Mouse (Mus musculus) liver, postnatal 0 days (tissue): ENCODE results near the gene Col6a3. TPM values are rescaled to one million over a fixed set of nuclear protein-coding genes. Genes with fewer than 3 reads are reported as not detected.

Experiments
- ATAC-seq: fragments of 200-750 bp; cut with Nextera tagmentation; 2 replicates; pipeline ENCODE4 v1.8.0; 2017; ENCODE audit warnings: mild to moderate bottlenecking, moderate library complexity
- DNase-seq: peaks from one replicate; pipeline ENCODE4 v3.0.0-alpha.2; 2016
- H3K27ac ChIP-seq: fragments of 300-500 bp; sonication (generic); 2 replicates; pipeline ENCODE4 v1.5.1; 2014; ENCODE audit warnings: antibody characterized with exemption, moderate library complexity, mild to moderate bottlenecking, low read depth
- H3K27me3 ChIP-seq: fragments of 300-500 bp; sonication (generic); 2 replicates; pipeline ENCODE4 v1.6.1; 2014; ENCODE audit warnings: low read length, control low read depth, mixed read lengths; ENCODE audit not compliant: insufficient read depth
- H3K36me3 ChIP-seq: fragments of 300-500 bp; sonication (generic); replicated peaks from 2 replicates; pipeline ENCODE4 v1.6.1; 2014; ENCODE audit warnings: mild to moderate bottlenecking, control low read depth, low read length, moderate library complexity, mixed read lengths; ENCODE audit not compliant: insufficient read depth
- H3K4me1 ChIP-seq: fragments of 300-500 bp; sonication (generic); 2 replicates; pipeline ENCODE4 v1.6.1; 2014; ENCODE audit warnings: antibody characterized with exemption, mild to moderate bottlenecking, control low read depth; ENCODE audit not compliant: insufficient read depth
- H3K4me2 ChIP-seq: fragments of 300-500 bp; sonication (generic); 2 replicates; pipeline ENCODE4 v1.6.1; 2014; ENCODE audit warnings: low read depth, mild to moderate bottlenecking, low read length, moderate library complexity, mixed read lengths
- H3K4me3 ChIP-seq: fragments of 300-500 bp; sonication (generic); 2 replicates; pipeline ENCODE4 v1.5.1; 2014; ENCODE audit warnings: low read depth, low read length
- H3K9ac ChIP-seq: fragments of 300-500 bp; sonication (generic); replicated peaks from 2 replicates; pipeline ENCODE4 v1.6.1; 2014; ENCODE audit warnings: mild to moderate bottlenecking, moderate library complexity
- H3K9me3 ChIP-seq: fragments of 300-500 bp; sonication (generic); 2 replicates; pipeline ENCODE4 v1.6.1; 2016; ENCODE audit warnings: mild to moderate bottlenecking, control low read depth, low read length, mixed read lengths
- CTCF ChIP-seq: sonication (generic); IDR thresholded peaks from 2 replicates; pipeline ENCODE4 v1.5.1; 2016; ENCODE audit warnings: antibody characterized with exemption, low read depth
- EP300 ChIP-seq: IDR thresholded peaks from 2 replicates; pipeline ENCODE4 v1.6.1; 2016; ENCODE audit warnings: antibody characterized with exemption, low read depth, mild to moderate bottlenecking
- WGBS: fragments of 180-500 bp; shearing (Covaris S2); extraction: QIAGEN DNeasy Blood & Tissue Kit; methylation state at CpG from one replicate; pipeline ENCODE4 v1.1.7; 2014; ENCODE audit not compliant: insufficient replicate concordance; 5-methylcytosine and 5-hydroxymethylcytosine counted together
- polyA plus RNA-seq: library from polyadenylated mRNA; unstranded; fragments of >200 nt; fragmentation: Nextera tagmentation; extraction: Ambion mirVana; gene quantifications from 2 replicates; pipeline ENCODE4 v1.2.1, GENCODE M21; 2015

The Col6a3 gene
- polyA plus RNA-seq, 1 experiment from 2014 or later, result 5.2 TPM

GRCm38 (mm10) chr1:90758091-90758673, 85.6 kb downstream of the Col6a3 start:
- 69% methylated on average over 4 of the region's 4 CpGs for WGBS
- TF ChIP-seq EP300 (no peak), CTCF (no peak)
- Histone ChIP-seq H3K4me2 (no peak overlapping the region), H3K27ac (no peak overlapping the region), H3K9me3 (no peaks in the 10 kb centered on the region), H3K27me3 (no peaks in the 10 kb centered on the region), H3K36me3 (no peaks in the 10 kb centered on the region), H3K9ac (no peak overlapping the region), H3K4me1 (no peaks in the 10 kb centered on the region), H3K4me3 (no peak overlapping the region)
- ATAC-seq (no peak), DNase-seq (no peak)

- ATAC-seq (no peak), DNase-seq (no peak)
- WGBS, result 61% methylated on average over 17 of the region's 17 CpGs
- Histone ChIP-seq H3K36me3 (no peaks in the 10 kb centered on the region), H3K27me3 (no peaks in the 10 kb centered on the region), H3K9ac (no peak overlapping the region), H3K9me3 (no peaks in the 10 kb centered on the region), H3K4me1 (no peaks in the 10 kb centered on the region), H3K4me2 (no peak overlapping the region), H3K4me3 (no peak overlapping the region), H3K27ac (no peak overlapping the region)
- no peak for TF ChIP-seq EP300
- no peak for TF ChIP-seq CTCF
These were observed 89.8 kb downstream of the Col6a3 start for GRCm38 (mm10) chr1:90753869-90754563.

GRCm38 (mm10) chr1:90751221-90751620, 92.5 kb downstream of the Col6a3 start:
- H3K4me2 ChIP-seq, result no peak overlapping the region
- ATAC-seq (no peak), DNase-seq (no peak)
- H3K9me3 ChIP-seq, result no peaks in the 10 kb centered on the region
- no peak overlapping the region for H3K27ac ChIP-seq
- WGBS, result 73% methylated on average over 4 of the region's 4 CpGs
- H3K27me3 ChIP-seq, result no peaks in the 10 kb centered on the region
- no peak overlapping the region for H3K9ac ChIP-seq
- H3K4me1 ChIP-seq, result no peaks in the 10 kb centered on the region
- H3K4me3 ChIP-seq, result no peak overlapping the region
- TF ChIP-seq CTCF (no peak), EP300 (no peak)
- no peaks in the 10 kb centered on the region for H3K36me3 ChIP-seq

DNA sequence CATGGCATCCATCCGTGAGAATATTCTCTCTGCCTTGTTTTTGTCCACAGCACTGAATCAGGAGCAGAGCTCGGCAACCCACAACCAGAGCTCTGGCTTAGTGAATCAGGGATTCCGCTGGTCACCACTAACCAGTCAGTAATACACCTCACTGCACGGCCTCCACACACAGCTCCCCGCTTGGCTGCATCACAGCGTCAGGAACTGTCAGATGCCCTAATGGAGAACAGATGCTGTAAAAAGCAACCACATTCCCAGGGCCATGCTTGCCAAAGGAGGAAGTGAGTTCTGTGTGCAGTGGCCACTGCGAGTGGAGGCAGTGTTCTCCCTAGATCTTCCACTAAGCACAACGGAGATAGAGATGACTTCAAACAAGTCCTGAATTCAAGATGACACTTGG, 93.6 kb downstream of the Col6a3 start:
- TF ChIP-seq EP300 (no peak), CTCF (no peak)
- 56% methylated on average over 8 of the region's 8 CpGs for WGBS
- Histone ChIP-seq H3K27ac (no peak overlapping the region), H3K27me3 (no peaks in the 10 kb centered on the region), H3K9ac (no peak overlapping the region), H3K4me1 (no peaks in the 10 kb centered on the region), H3K4me3 (no peak overlapping the region), H3K4me2 (no peak overlapping the region), H3K9me3 (no peaks in the 10 kb centered on the region), H3K36me3 (no peaks in the 10 kb centered on the region)
- DNase-seq (no peak), ATAC-seq (no peak)

GRCm38 (mm10) chr1:90748544-90748943, 95.2 kb downstream of the Col6a3 start:
- Histone ChIP-seq H3K9me3 (no peaks in the 10 kb centered on the region), H3K36me3 (no peaks in the 10 kb centered on the region), H3K4me3 (no peak overlapping the region), H3K9ac (no peak overlapping the region), H3K4me2 (no peak overlapping the region), H3K4me1 (no peaks in the 10 kb centered on the region), H3K27ac (no peak overlapping the region), H3K27me3 (no peaks in the 10 kb centered on the region)
- no peak for ATAC-seq
- 71% methylated on average over 4 of the region's 4 CpGs for WGBS
- TF ChIP-seq CTCF (no peak), EP300 (no peak)
- no peak for DNase-seq

GRCm38 (mm10) chr1:90743941-90744386, 99.8 kb downstream of the Col6a3 start:
- ATAC-seq, result no peak
- WGBS, result 19% methylated on average over 14 of the region's 14 CpGs

More at GRCm38 (mm10) chr1:90743941-90744386, 99.8 kb downstream of the Col6a3 start:
- Histone ChIP-seq H3K4me3 (no peak overlapping the region), H3K9ac (no peak overlapping the region), H3K4me1 (no peaks in the 10 kb centered on the region), H3K36me3 (no peaks in the 10 kb centered on the region), H3K4me2 (no peak overlapping the region), H3K27ac (no peak overlapping the region), H3K27me3 (no peaks in the 10 kb centered on the region), H3K9me3 (no peaks in the 10 kb centered on the region)
- TF ChIP-seq EP300, result no peak
- TF ChIP-seq CTCF, result no peak
- DNase-seq, result no peak
